Mouse (Mus musculus): Measurements from ENCODE around the gene Pcbp4.

DNA sequence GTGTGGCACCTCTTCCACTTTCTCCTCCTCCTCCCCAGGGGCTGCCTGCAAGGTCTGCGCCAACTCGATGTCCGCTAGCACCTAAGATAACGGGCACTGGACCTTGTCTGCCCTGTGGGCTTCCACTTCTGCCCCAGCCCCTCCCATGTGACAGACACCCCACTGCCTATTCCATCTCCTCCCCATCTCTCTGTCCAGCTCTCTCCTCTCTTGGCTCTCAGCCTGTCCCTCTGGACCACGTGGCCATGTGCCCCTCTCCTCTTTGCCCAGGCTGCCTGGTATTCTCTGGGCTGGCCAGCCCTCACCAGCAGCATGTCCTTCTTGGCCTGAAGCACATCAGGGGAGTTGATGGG, 20.6 kb downstream of the Pcbp4 start:
- TF ChIP-seq GATA1 (IDR thresholded peaks at IDR 0.05; ENCODE audit: borderline replicate concordance, low read length) (no peak), FLI1 (IDR thresholded peaks at IDR 0.05; ENCODE audit: low read length) (no peak)

All from megakaryocyte, embryonic 14.5 days (primary cell).